Mouse (Mus musculus) lung, postnatal 0 days (tissue): ENCODE data around the gene Slc6a21.

Experiments used
- CTCF ChIP-seq: IDR thresholded peaks from 2 replicates; pipeline ENCODE4 v1.5.1; 2016; ENCODE audit warnings: antibody characterized with exemption, mild to moderate bottlenecking
- EP300 ChIP-seq: IDR thresholded peaks from 2 replicates; pipeline ENCODE4 v1.6.1; 2016; ENCODE audit warnings: antibody characterized with exemption, mild to moderate bottlenecking, control low read depth

GRCm38 (mm10) chr7:45253806-45254205 lies 23.5 kb upstream of the Slc6a21 start:
- no peak for TF ChIP-seq CTCF
- TF ChIP-seq EP300, result no peak
